Mouse (Mus musculus): ENCODE measurements at regions not wholly inside any gene's neighbourhood (a gene's known extent, or its start where the extent isn't known, plus 50 kb on each side); places are given as distances from the start of the nearest gene placed in this dataset.

- Histone ChIP-seq H3K36me3 (replicated peaks) (no peaks in the 10 kb centered on the region), H3K27me3 (replicated peaks; ENCODE audit: low read depth, poor library complexity, severe bottlenecking) (no peaks in the 10 kb centered on the region), H3K4me1 (peaks cover 5% of the 10 kb centered on the region), H3K27ac (replicated peaks) (no peak overlapping the region), H3K9me3 (no peaks in the 10 kb centered on the region), H3K4me3 (no peak overlapping the region)
- WGBS = 69% methylated on average over 5 of the region's 5 CpGs
- no peak for DNase-seq (ENCODE audit: low spot score)
Measured at GRCm38 (mm10) chr13:45235236-45235635, 154.3 kb upstream of the Mylip start.

GRCm38 (mm10) chr13:45238258-45238657 lies 151.3 kb upstream of the Mylip start:
- no peak for DNase-seq (ENCODE audit: low spot score)
- no peak overlapping the region for H3K27ac ChIP-seq (replicated peaks)
- WGBS = 84% methylated on average over 7 of the region's 7 CpGs
- H3K4me1 ChIP-seq = peaks cover 10% of the 10 kb centered on the region
- no peak overlapping the region for H3K4me3 ChIP-seq
- H3K36me3 ChIP-seq (replicated peaks) = no peaks in the 10 kb centered on the region
- H3K27me3 ChIP-seq (replicated peaks; ENCODE audit: low read depth, poor library complexity, severe bottlenecking) = no peaks in the 10 kb centered on the region
- no peaks in the 10 kb centered on the region for H3K9me3 ChIP-seq

GRCm38 (mm10) chr13:45239153-45239552 lies 150.4 kb upstream of the Mylip start:
- DNase-seq (ENCODE audit: low spot score) = no peak
- WGBS = 76% methylated on average over 9 of the region's 9 CpGs
- Histone ChIP-seq H3K9me3 (no peaks in the 10 kb centered on the region), H3K27ac (replicated peaks) (no peak overlapping the region), H3K4me1 (peaks cover 10% of the 10 kb centered on the region), H3K27me3 (replicated peaks; ENCODE audit: low read depth, poor library complexity, severe bottlenecking) (no peaks in the 10 kb centered on the region), H3K36me3 (replicated peaks) (no peaks in the 10 kb centered on the region), H3K4me3 (no peak overlapping the region)

GRCm38 (mm10) chr13:45240009-45240653 lies 149.4 kb upstream of the Mylip start:
- no peaks in the 10 kb centered on the region for H3K36me3 ChIP-seq (replicated peaks)
- H3K27me3 ChIP-seq (replicated peaks; ENCODE audit: low read depth, poor library complexity, severe bottlenecking) = no peaks in the 10 kb centered on the region
- peaks cover 18% of the 10 kb centered on the region for H3K4me1 ChIP-seq
- H3K4me3 ChIP-seq = no peak overlapping the region
- H3K27ac ChIP-seq (replicated peaks) = no peak overlapping the region
- DNase-seq (ENCODE audit: low spot score) = no peak
- no peaks in the 10 kb centered on the region for H3K9me3 ChIP-seq
- WGBS = 80% methylated on average over 13 of the region's 13 CpGs

- Histone ChIP-seq H3K4me1 (peaks cover 31% of the 10 kb centered on the region), H3K36me3 (replicated peaks) (no peaks in the 10 kb centered on the region), H3K9me3 (no peaks in the 10 kb centered on the region), H3K4me3 (no peak overlapping the region), H3K27me3 (replicated peaks; ENCODE audit: low read depth, poor library complexity, severe bottlenecking) (no peaks in the 10 kb centered on the region), H3K27ac (replicated peaks) (no peak overlapping the region)
- no peak for DNase-seq (ENCODE audit: low spot score)
- WGBS = 41% methylated on average over 3 of the region's 3 CpGs
Measured at GRCm38 (mm10) chr13:45242261-45242660, 147.3 kb upstream of the Mylip start.

- H3K27ac ChIP-seq (replicated peaks) = peak overlapping the region; percentile 49; the same call in 1 of the 2 replicates
- no peaks in the 10 kb centered on the region for H3K9me3 ChIP-seq
- no peak for DNase-seq (ENCODE audit: low spot score)
- peaks cover 31% of the 10 kb centered on the region for H3K4me1 ChIP-seq
- H3K27me3 ChIP-seq (replicated peaks; ENCODE audit: low read depth, poor library complexity, severe bottlenecking) = peaks cover 2% of the 10 kb centered on the region
- WGBS = 61% methylated on average over 12 of the region's 12 CpGs
- no peaks in the 10 kb centered on the region for H3K36me3 ChIP-seq (replicated peaks)
- H3K4me3 ChIP-seq = no peak overlapping the region
Measured at GRCm38 (mm10) chr13:45242750-45243149, 146.8 kb upstream of the Mylip start.

GRCm38 (mm10) chr13:45245651-45246050 lies 143.9 kb upstream of the Mylip start:
- H3K27me3 ChIP-seq (replicated peaks; ENCODE audit: low read depth, poor library complexity, severe bottlenecking) = peaks cover 13% of the 10 kb centered on the region
- H3K9me3 ChIP-seq = no peaks in the 10 kb centered on the region
- no peak for DNase-seq (ENCODE audit: low spot score)
- H3K4me3 ChIP-seq = no peak overlapping the region
- 49% methylated on average over 5 of the region's 5 CpGs for WGBS
- no peaks in the 10 kb centered on the region for H3K36me3 ChIP-seq (replicated peaks)
- H3K4me1 ChIP-seq = peaks cover 38% of the 10 kb centered on the region
- no peak overlapping the region; the same call in 1 of the 2 replicates for H3K27ac ChIP-seq (replicated peaks)

GRCm38 (mm10) chr13:45246341-45246740 lies 143.2 kb upstream of the Mylip start:
- WGBS = 77% methylated on average over 2 of the region's 2 CpGs
- Histone ChIP-seq H3K27me3 (replicated peaks; ENCODE audit: low read depth, poor library complexity, severe bottlenecking) (peaks cover 17% of the 10 kb centered on the region), H3K4me3 (no peak overlapping the region), H3K27ac (replicated peaks) (no peak overlapping the region), H3K36me3 (replicated peaks) (no peaks in the 10 kb centered on the region), H3K4me1 (peaks cover 38% of the 10 kb centered on the region), H3K9me3 (no peaks in the 10 kb centered on the region)
- no peak for DNase-seq (ENCODE audit: low spot score)

GRCm38 (mm10) chr13:45250028-45250427 lies 139.5 kb upstream of the Mylip start:
- H3K9me3 ChIP-seq = no peaks in the 10 kb centered on the region
- no peak for DNase-seq (ENCODE audit: low spot score)
- H3K4me1 ChIP-seq = peaks cover 23% of the 10 kb centered on the region
- H3K27me3 ChIP-seq (replicated peaks; ENCODE audit: low read depth, poor library complexity, severe bottlenecking) = peaks cover 41% of the 10 kb centered on the region
- H3K27ac ChIP-seq (replicated peaks) = no peak overlapping the region
- H3K36me3 ChIP-seq (replicated peaks) = no peaks in the 10 kb centered on the region
- no peak overlapping the region for H3K4me3 ChIP-seq
- WGBS = 36% methylated on average over 1 of the region's 1 CpGs

GRCm38 (mm10) chr13:45251068-45251467 lies 138.5 kb upstream of the Mylip start:
- no peak for DNase-seq (ENCODE audit: low spot score)
- WGBS = 74% methylated on average over 3 of the region's 3 CpGs
- H3K4me3 ChIP-seq = no peak overlapping the region
- peaks cover 12% of the 10 kb centered on the region for H3K4me1 ChIP-seq
- peaks cover 50% of the 10 kb centered on the region for H3K27me3 ChIP-seq (replicated peaks; ENCODE audit: low read depth, poor library complexity, severe bottlenecking)
- H3K36me3 ChIP-seq (replicated peaks) = no peaks in the 10 kb centered on the region
- H3K9me3 ChIP-seq = no peaks in the 10 kb centered on the region
- H3K27ac ChIP-seq (replicated peaks) = no peak overlapping the region

- Histone ChIP-seq H3K4me1 (0 out of 2 replicates have a peak, but pooled peaks cover 9% of the 10 kb centered on the region), H3K9me3 (no peaks in the 10 kb centered on the region), H3K4me3 (no peak overlapping the region), H3K27ac (replicated peaks) (no peak overlapping the region), H3K27me3 (replicated peaks; ENCODE audit: low read depth, poor library complexity, severe bottlenecking) (peaks cover 56% of the 10 kb centered on the region), H3K36me3 (replicated peaks) (no peaks in the 10 kb centered on the region)
- DNase-seq (ENCODE audit: low spot score) = no peak
- WGBS = 55% methylated on average over 3 of the region's 3 CpGs
Measured at GRCm38 (mm10) chr13:45252126-45252525, 137.4 kb upstream of the Mylip start.

- Histone ChIP-seq H3K4me1 (0 out of 2 replicates have a peak, but pooled peaks cover 9% of the 10 kb centered on the region), H3K27me3 (replicated peaks; ENCODE audit: low read depth, poor library complexity, severe bottlenecking) (peaks cover 55% of the 10 kb centered on the region), H3K9me3 (no peaks in the 10 kb centered on the region), H3K27ac (replicated peaks) (no peak overlapping the region), H3K4me3 (no peak overlapping the region), H3K36me3 (replicated peaks) (no peaks in the 10 kb centered on the region)
- DNase-seq (ENCODE audit: low spot score) = no peak
- WGBS = 77% methylated on average over 2 of the region's 2 CpGs
Measured at GRCm38 (mm10) chr13:45253221-45253620, 136.3 kb upstream of the Mylip start.

GRCm38 (mm10) chr13:45255277-45255676 lies 134.3 kb upstream of the Mylip start:
- Histone ChIP-seq H3K4me3 (no peak overlapping the region), H3K27ac (replicated peaks) (no peak overlapping the region), H3K9me3 (no peaks in the 10 kb centered on the region), H3K4me1 (0 out of 2 replicates have a peak, but pooled peaks cover 3% of the 10 kb centered on the region), H3K27me3 (replicated peaks; ENCODE audit: low read depth, poor library complexity, severe bottlenecking) (peaks cover 48% of the 10 kb centered on the region; the same call in 1 of the 2 replicates), H3K36me3 (replicated peaks) (no peaks in the 10 kb centered on the region)
- DNase-seq (ENCODE audit: low spot score) = no peak
- WGBS = 86% methylated on average over 6 of the region's 6 CpGs

Data from embryonic facial prominence, embryonic 10.5 days (tissue).